Mouse (Mus musculus) forebrain, embryonic 12.5 days (tissue): Measurements from ENCODE around the gene Diras2. TPM values are rescaled to one million over a fixed set of nuclear protein-coding genes. Genes with fewer than 3 reads are reported as not detected.
"Not testable (repeated sequence)": the region's sequence is repeated elsewhere in the genome, so short reads cannot be mapped to it uniquely, and the experiment has no call there.

Source experiments
- ATAC-seq: fragments of 200-750 bp; cut with Nextera tagmentation; 2 replicates; pipeline ENCODE4 v1.8.0; 2017; ENCODE audit warnings: moderate TSS enrichment; ENCODE audit not compliant: low FRiP score
- H3K27ac ChIP-seq: fragments of 300-500 bp; sonication (generic); 2 replicates; pipeline ENCODE4 v1.5.1; 2016; ENCODE audit warnings: mild to moderate bottlenecking
- H3K27me3 ChIP-seq: fragments of 300-500 bp; sonication (generic); 2 replicates; pipeline ENCODE4 v1.6.1; 2016; ENCODE audit warnings: mild to moderate bottlenecking
- H3K36me3 ChIP-seq: fragments of 300-500 bp; sonication (generic); replicated peaks from 2 replicates; pipeline ENCODE4 v1.6.1; 2016; ENCODE audit warnings: mild to moderate bottlenecking
- H3K4me1 ChIP-seq: fragments of 300-500 bp; sonication (generic); 2 replicates; pipeline ENCODE4 v1.6.1; 2016
- H3K4me2 ChIP-seq: fragments of 300-500 bp; sonication (generic); 2 replicates; pipeline ENCODE4 v1.6.1; 2016; ENCODE audit warnings: mild to moderate bottlenecking, moderate library complexity
- H3K4me3 ChIP-seq: fragments of 300-500 bp; sonication (generic); replicated peaks from 2 replicates; pipeline ENCODE4 v1.5.1; 2016; ENCODE audit warnings: mild to moderate bottlenecking
- H3K9ac ChIP-seq: fragments of 300-500 bp; sonication (generic); 2 replicates; pipeline ENCODE4 v1.6.1; 2016; ENCODE audit warnings: mild to moderate bottlenecking
- H3K9me3 ChIP-seq: fragments of 300-500 bp; sonication (generic); 2 replicates; pipeline ENCODE4 v1.6.1; 2016
- WGBS: fragments of 180-500 bp; shearing (Covaris S2); methylation state at CpG from one replicate; pipeline ENCODE4 v1.1.7; 2016; 5-methylcytosine and 5-hydroxymethylcytosine counted together
- polyA plus RNA-seq: library from polyadenylated mRNA; unstranded; fragments of >200 nt; fragmentation: Nextera tagmentation; extraction: Ambion mirVana; gene quantifications from 2 replicates; pipeline ENCODE4 v1.2.1, GENCODE M21; 2016

Diras2 gene
- polyA plus RNA-seq, 1 experiment from 2014 or later: 0.65 TPM

- Histone ChIP-seq H3K27ac (no peak overlapping the region), H3K27me3 (no peaks in the 10 kb centered on the region)
- 91% methylated on average over 35 of the region's 35 CpGs for WGBS
Observed at GRCm38 (mm10) chr13:52507460-52508293, 23.4 kb downstream of the Diras2 start.

DNA sequence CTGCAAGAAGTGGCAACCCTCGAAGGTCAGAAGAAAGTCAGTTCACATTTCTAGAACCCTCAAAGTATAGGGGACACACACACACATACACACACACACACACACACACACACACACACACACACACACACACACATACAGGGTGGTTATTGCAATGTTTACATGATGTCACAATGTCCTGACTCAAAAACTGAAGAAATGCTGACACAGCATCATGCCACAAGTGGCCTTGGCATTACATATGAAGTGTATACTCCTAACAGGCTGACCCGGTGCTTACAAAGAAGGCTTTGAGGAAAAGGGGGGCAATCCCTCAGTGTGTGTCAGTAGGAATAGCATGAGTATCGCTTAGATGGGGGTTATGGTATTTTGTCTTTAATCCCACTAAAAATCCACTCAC lies 24.3 kb downstream of the Diras2 start:
- not testable (repeated sequence) for H3K4me1 ChIP-seq, H3K4me2 ChIP-seq, ATAC-seq, H3K27me3 ChIP-seq, H3K9me3 ChIP-seq, H3K9ac ChIP-seq, H3K4me3 ChIP-seq, H3K36me3 ChIP-seq, H3K27ac ChIP-seq
- WGBS: 90% methylated on average over 3 of the region's 3 CpGs

More at GRCm38 (mm10) chr13:52507460-52508293, 23.4 kb downstream of the Diras2 start:
- Histone ChIP-seq H3K4me2 (no peak overlapping the region), H3K4me3 (no peak overlapping the region), H3K9me3 (no peaks in the 10 kb centered on the region), H3K9ac (no peak overlapping the region), H3K4me1 (no peaks in the 10 kb centered on the region), H3K36me3 (no peaks in the 10 kb centered on the region)
- no peak for ATAC-seq

DNA sequence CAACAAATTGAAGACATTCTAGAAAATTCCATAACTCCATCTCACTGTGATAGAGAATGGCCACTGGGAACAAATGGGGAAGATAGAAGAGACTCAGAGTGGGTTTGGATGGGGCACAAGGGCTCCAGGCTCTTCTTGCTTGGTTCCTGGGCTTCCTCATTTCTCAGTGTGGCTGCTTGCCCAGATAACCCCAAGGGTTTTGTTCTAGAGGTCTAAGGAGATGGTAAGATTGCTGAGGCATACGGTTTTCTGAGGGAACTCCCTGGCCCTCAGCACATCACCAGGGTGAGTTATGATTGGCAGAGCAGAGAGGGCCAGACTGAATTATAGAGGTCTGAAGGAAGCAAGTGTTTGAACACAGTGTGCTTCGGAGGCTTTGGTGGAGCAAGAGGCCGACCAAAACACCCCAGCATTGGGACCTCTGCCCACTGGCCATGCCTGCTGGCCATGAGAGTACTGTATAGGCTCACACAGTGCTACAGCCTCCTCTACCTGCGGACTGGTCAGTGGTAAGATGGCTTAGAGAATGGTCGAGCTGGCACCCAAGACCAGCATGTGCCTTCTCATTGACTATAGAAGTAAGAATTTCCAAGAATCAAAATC lies 25.3 kb downstream of the Diras2 start:
- H3K36me3 ChIP-seq, H3K4me2 ChIP-seq, ATAC-seq, H3K9me3 ChIP-seq, H3K4me1 ChIP-seq, H3K9ac ChIP-seq, H3K4me3 ChIP-seq, H3K27me3 ChIP-seq, H3K27ac ChIP-seq: not testable (repeated sequence)
- 88% methylated on average over 5 of the region's 5 CpGs for WGBS

DNA sequence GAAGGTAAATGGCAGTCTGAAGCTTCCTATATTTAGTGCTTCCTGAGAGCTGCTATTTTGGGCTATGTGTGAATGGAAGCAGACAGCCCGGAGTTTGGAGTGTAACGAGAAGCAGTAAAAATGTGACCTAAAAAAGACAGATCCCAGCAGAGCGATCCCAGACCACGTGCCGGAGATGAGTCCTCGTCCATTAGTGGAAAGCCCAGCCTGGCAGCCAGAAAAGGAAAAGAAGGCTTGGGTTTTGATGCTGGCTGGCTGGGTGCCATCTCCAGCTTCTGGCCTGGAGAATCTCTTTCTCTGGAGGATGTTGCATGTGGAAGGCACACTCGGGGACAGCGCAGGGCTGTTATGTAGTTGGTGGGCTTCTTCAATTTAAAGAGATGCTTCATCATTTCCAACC lies 29.4 kb downstream of the Diras2 start:
- Histone ChIP-seq H3K4me1 (no peaks in the 10 kb centered on the region), H3K27me3 (no peaks in the 10 kb centered on the region), H3K27ac (no peak overlapping the region), H3K9me3 (no peaks in the 10 kb centered on the region), H3K36me3 (no peaks in the 10 kb centered on the region), H3K9ac (no peak overlapping the region), H3K4me2 (no peak overlapping the region), H3K4me3 (no peak overlapping the region)
- no peak for ATAC-seq
- 73% methylated on average over 8 of the region's 8 CpGs for WGBS

GRCm38 (mm10) chr13:52497029-52497550 lies 34.0 kb downstream of the Diras2 start:
- Histone ChIP-seq H3K4me3 (no peak overlapping the region), H3K4me2 (no peak overlapping the region), H3K27ac (no peak overlapping the region), H3K27me3 (no peaks in the 10 kb centered on the region), H3K9ac (no peak overlapping the region), H3K36me3 (no peaks in the 10 kb centered on the region), H3K4me1 (no peaks in the 10 kb centered on the region), H3K9me3 (no peaks in the 10 kb centered on the region)
- no peak for ATAC-seq
- 82% methylated on average over 4 of the region's 4 CpGs for WGBS

DNA sequence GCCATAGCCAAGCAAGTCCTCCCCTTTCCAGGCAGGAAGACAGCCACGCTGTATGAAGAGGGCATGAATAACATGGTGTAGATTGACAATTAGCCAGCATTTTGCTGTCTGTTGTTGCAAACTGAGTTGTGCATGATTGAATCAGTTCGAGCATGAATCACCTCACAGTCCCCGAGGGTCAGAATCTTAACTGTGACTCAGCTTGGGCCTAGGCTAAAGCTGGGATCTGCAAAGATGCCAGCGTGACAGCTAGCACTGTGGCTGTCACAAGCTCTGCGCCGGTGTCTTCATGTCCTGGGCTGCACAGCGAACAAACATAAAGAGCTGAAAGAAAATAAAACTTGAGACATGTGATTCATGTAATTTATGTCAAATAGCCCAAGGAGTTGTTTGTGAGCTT lies 42.3 kb downstream of the Diras2 start:
- H3K4me3 ChIP-seq: no peak overlapping the region

DNA sequence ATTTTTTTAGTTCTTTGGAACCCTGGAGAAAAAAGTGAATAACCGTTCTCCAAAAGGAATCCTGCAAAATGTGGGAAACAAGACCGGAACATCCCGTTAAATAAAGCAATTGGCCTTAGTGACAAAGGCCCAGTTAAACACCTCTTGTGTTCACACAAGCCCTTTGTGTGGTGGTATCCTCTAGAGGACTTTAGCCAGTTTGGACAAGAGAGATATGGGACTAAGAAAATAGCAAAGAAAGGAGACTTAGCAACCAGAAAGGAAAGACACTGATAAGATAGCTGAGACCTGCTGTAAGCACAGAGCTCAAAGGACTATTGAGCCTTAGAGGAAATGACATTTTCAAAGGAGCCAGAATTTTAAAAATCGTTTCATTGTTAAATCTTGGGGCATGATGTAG lies 47.0 kb downstream of the Diras2 start:
- no peak overlapping the region for H3K4me2 ChIP-seq
- H3K4me3 ChIP-seq: no peak overlapping the region
- H3K36me3 ChIP-seq: no peaks in the 10 kb centered on the region
- H3K9me3 ChIP-seq: no peaks in the 10 kb centered on the region
- no peak for ATAC-seq
- no peak overlapping the region for H3K27ac ChIP-seq
- H3K9ac ChIP-seq: no peak overlapping the region
- no peaks in the 10 kb centered on the region for H3K27me3 ChIP-seq
- no peaks in the 10 kb centered on the region for H3K4me1 ChIP-seq
- WGBS: 80% methylated on average over 4 of the region's 4 CpGs

More for the DNA sequence above, 42.3 kb downstream of the Diras2 start:
- no peak overlapping the region for H3K27ac ChIP-seq
- 87% methylated on average over 7 of the region's 7 CpGs for WGBS
- H3K4me2 ChIP-seq: no peak overlapping the region
- ATAC-seq: no peak
- no peaks in the 10 kb centered on the region for H3K36me3 ChIP-seq
- no peaks in the 10 kb centered on the region for H3K4me1 ChIP-seq
- H3K27me3 ChIP-seq: no peaks in the 10 kb centered on the region
- H3K9ac ChIP-seq: no peak overlapping the region
- no peaks in the 10 kb centered on the region for H3K9me3 ChIP-seq

GRCm38 (mm10) chr13:52481786-52482185 lies 49.3 kb downstream of the Diras2 start:
- Histone ChIP-seq H3K27ac (no peak overlapping the region), H3K4me3 (no peak overlapping the region), H3K9me3 (no peaks in the 10 kb centered on the region), H3K36me3 (no peaks in the 10 kb centered on the region), H3K4me1 (no peaks in the 10 kb centered on the region), H3K9ac (no peak overlapping the region), H3K27me3 (no peaks in the 10 kb centered on the region), H3K4me2 (no peak overlapping the region)
- WGBS: 82% methylated on average over 2 of the region's 2 CpGs
- ATAC-seq: no peak

- WGBS: 90% methylated on average over 5 of the region's 5 CpGs
- no peak for ATAC-seq
Observed at GRCm38 (mm10) chr13:52479146-52479545, 51.9 kb downstream of the Diras2 start.

GRCm38 (mm10) chr13:52476998-52477601 lies 54.0 kb downstream of the Diras2 start:
- Histone ChIP-seq H3K4me3 (no peak overlapping the region), H3K36me3 (no peaks in the 10 kb centered on the region), H3K4me1 (no peaks in the 10 kb centered on the region), H3K9me3 (no peaks in the 10 kb centered on the region), H3K4me2 (no peak overlapping the region), H3K27me3 (peaks cover 18% of the 10 kb centered on the region), H3K9ac (no peak overlapping the region), H3K27ac (no peak overlapping the region)
- no peak for ATAC-seq
- 92% methylated on average over 11 of the region's 11 CpGs for WGBS

More at GRCm38 (mm10) chr13:52479146-52479545, 51.9 kb downstream of the Diras2 start:
- Histone ChIP-seq H3K4me3 (no peak overlapping the region), H3K9me3 (no peaks in the 10 kb centered on the region), H3K36me3 (no peaks in the 10 kb centered on the region), H3K4me2 (no peak overlapping the region), H3K9ac (no peak overlapping the region), H3K27me3 (peaks cover 6% of the 10 kb centered on the region; the same call in 1 of the 2 replicates), H3K27ac (no peak overlapping the region), H3K4me1 (no peaks in the 10 kb centered on the region)

DNA sequence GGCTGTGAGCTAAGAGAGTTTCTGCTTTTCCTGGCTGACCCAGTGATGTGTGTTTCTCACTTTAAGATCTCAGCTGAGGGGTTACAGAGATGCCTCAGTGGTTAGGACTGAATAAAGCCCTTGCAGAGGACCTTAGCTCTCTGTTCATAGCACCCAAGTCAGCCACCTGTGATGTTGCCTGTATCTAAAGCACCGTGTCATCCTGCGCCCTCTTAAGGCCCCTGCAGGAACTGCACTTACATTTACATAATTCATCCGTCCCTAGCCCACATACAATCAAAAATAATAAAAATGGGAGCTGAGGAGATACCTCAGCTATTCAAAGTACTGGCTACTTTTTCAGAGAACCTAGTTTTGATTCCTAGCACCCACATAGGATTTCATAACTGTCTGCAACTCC lies 54.9 kb downstream of the Diras2 start:
- H3K36me3 ChIP-seq: no peaks in the 10 kb centered on the region
- ATAC-seq: no peak
- H3K4me2 ChIP-seq: no peak overlapping the region
- peaks cover 27% of the 10 kb centered on the region for H3K27me3 ChIP-seq
- H3K4me1 ChIP-seq: no peaks in the 10 kb centered on the region
- no peak overlapping the region for H3K9ac ChIP-seq
- 52% methylated on average over 3 of the region's 3 CpGs for WGBS
- no peak overlapping the region for H3K27ac ChIP-seq
- H3K4me3 ChIP-seq: no peak overlapping the region
- H3K9me3 ChIP-seq: no peaks in the 10 kb centered on the region

DNA sequence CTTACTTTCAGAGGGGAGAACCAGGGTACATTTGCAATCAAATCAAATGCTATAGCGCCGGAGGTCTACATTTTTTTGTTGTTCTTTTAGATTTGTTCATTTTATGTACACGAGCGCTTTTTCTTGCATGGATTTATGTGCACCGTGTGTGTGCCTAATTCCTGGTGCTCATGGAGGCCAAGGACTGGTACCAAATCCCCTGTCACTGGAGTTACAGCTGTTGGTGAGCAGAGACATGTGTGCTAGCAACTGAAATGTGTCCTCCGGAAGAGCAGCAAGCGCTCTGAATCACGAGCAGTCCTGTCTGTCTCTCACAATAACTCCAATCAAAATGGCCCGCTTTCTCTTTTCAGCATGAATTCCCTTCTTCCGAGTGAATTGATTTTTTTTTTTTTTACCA lies 55.8 kb downstream of the Diras2 start:
- 79% methylated on average over 10 of the region's 10 CpGs for WGBS
- no peak overlapping the region for H3K27ac ChIP-seq
- no peak for ATAC-seq
- peaks cover 31% of the 10 kb centered on the region for H3K27me3 ChIP-seq
- H3K36me3 ChIP-seq: no peaks in the 10 kb centered on the region
- no peak overlapping the region for H3K4me3 ChIP-seq
- H3K9ac ChIP-seq: no peak overlapping the region
- no peaks in the 10 kb centered on the region for H3K9me3 ChIP-seq
- H3K4me1 ChIP-seq: 0 out of 2 replicates have a peak, but pooled peaks cover 3% of the 10 kb centered on the region
- H3K4me2 ChIP-seq: no peak overlapping the region
